Mouse (Mus musculus): ENCODE results near the gene Rab1a.

The Rab1a gene

DNA sequence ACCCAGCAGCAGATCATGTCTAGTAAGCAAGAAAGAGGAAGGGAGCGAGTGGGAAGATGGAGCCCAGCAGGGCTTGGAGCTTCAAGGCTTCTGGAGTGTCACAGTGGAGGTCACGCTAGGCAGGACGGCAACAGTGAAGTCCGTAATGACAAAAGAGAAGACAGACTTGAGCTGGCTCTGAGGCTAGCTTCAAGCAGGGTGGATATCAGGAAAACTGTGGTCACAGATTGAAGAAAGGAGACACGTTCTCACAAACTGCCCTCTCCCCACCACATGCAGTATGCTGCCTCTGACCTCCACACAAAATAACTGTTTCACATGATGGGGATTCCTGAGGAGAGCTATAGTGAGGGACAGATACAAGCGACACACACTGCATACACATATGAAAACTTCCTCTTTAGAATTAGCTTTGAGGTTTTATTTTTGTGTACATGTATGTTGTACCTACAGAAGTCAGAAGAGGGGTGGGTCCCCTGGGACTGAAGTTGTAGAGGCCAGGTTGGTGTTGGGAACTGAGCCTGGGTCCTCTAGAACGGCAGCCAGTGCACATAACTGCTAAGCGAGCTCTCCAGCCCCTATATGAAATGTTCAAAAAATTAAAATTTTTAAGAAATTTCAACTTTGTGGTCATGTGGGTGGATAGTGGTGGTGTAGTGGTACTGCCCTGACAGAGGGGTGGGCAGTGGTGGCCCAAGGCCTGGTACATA lies 46.1 kb downstream of the Rab1a start:
- DNase-seq (ENCODE audit: low spot score in 2 of 2), result peak; percentile 31 to 33

DNA sequence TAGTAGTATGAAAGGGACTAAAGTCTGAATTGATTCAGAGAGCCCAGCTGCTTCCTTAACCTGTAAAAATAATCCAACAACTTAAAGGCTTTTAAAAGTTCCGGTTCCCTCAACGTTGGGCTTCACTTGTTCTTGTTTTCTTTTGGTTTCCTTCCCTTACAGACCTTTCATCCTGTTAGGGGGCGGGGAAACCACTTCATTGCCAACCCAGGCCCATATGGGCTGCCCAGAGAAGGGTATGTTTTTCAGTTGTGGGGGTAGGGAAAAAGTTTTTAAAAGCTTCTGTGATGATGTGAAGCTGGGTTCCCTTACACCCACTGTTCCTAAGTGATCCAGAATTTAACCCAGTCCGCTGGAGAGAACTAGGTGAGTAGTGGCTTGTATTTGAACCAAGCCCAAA lies 47.0 kb downstream of the Rab1a start:
- peak; percentile 61 to 72 for DNase-seq (ENCODE audit: low spot score in 2 of 2)

DNA sequence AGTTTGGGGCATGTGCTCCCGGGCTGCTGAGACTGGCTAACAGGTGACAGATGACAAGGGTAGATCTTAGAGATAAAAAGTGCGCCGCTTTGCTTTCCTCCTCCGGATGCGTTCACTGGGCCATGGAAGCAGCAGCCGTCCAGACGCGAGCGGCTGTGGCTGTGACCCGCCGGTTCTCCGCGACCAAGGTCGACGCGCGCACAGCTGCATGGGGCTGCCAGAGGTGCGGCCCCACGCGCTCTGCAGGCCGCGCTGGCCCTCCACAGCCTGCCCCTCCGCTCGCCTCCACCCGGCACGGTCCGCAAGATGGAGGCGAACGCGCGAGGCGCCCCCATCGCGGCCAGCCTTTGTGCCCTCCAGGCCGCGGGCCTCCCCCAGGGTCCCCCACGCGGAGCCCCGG lies 47.6 kb downstream of the Rab1a start:
- peak; percentile 25 to 36 for DNase-seq (ENCODE audit: low spot score in 2 of 2)

DNA sequence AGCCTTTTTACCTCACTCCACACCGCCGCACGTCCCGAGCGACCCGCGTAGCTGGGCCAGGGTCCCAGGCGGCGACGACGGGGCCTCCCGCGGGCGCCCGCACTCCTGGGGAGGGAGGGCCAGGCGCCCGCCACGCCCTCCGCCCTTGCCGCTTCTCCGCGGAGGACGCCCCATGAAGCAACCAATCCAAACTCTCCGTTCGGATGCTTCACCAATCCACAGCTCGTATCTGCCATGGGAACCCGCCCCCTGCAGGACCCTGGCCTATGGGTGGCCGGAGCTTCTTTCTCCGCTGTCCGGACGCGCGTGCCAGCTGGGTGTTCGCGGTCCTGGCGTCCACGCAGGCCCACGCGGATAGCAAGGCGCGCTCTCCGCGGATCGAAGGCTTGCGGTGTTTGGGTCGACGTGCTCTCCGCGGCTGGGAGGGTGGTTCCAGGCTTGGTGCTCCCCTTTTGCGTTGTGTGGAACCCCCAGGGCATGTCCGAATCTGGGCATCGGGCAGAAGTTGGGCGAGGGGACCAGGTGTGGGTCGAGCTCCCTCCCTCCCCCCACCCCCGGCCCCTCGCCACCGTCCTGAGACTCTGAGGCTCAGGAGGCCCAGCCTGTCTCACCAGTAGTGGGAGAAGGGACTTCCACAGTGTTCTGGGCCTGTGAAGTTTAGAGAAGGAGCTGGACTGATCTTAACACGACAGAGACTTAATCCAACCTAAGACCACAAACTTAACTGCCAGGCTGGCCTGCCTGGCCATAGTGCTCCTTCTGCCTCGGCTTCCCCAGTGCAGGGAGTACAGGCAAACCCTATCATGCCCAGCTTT lies 48.3 kb downstream of the Rab1a start, which contains the start of gene Cep68:
TSS of gene Cep68 (minus strand) at position 134 of the 815 bp plus-strand sequence.
- peak; percentile 95 to 96 for DNase-seq (ENCODE audit: low spot score in 2 of 2)

DNA sequence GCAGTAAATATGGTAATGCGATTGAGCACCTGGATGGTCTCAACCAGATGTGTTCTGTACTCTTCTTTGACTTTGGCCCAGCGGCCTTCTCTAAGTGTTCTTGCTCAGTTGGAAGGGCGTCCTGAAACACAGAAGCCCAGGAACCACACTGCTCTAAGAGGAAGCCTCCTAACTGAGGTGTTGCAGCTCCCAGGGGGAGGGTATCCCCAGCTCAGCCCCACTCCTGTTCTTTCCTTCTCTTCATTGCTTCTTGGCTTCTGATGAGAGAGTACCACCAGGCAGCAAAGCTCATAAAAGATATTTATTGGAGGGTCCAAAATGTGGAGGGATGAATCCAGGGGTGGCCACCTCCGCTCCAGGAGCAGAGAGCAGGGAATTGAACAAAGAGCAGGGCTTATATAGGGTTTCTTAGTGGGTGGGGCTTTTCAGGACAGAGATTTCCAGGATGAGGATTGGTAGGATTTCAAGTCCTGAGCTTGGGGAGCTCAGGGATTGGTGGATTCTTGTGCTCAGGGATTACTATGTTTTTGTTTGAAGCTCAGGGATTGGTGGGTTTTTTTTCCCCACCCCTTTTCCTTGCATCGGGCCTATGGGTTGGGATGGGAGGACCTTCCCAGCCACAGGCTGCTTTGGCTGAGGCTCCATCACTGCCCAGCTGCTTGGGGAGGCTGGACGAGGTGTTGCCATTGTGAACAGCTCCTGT lies 49.4 kb downstream of the Rab1a start:
- DNase-seq (ENCODE audit: low spot score in 2 of 2), result no peak

DNA sequence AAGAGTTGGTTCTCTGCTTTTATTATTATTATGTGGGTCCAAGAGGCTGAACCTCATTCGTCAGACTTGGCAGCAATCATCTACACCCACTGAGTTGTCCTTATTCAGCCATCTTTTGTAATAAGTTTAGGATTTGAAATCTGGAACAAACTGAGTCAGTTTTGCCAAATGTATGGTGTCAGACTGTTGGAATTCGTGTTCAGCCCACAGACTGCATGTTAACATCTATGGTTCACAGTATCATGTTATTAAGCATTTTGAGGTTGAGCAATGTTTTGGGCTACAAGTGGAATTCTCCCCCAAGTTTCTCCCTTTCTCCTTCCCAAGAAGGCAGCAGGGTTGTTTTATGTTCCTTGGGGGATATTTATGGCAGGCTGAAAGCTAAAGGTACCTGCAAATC lies 51.9 kb downstream of the Rab1a start:
- DNase-seq (ENCODE audit: low spot score in 2 of 2), result no peak

DNA sequence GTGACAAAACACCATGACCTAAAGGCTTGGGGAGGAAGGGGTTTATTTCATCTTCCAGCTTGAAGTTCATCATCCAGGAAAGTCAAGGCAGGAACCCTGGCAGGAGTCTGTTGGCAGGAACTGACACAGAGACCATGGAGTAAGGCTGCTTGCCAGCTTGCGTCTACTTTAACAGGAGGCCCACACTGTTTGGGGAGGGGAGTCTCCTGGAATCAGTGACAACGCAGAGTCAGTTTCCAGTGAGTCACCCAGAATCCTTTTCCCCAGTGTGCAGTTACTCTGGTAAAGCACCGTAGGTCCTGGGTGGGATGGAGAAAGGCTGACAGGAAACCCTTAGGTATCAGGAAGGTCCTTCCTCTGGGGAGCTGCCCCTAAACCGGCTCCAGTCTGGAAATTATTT lies 53.6 kb downstream of the Rab1a start:
- no peak for DNase-seq (ENCODE audit: low spot score in 2 of 2)

DNA sequence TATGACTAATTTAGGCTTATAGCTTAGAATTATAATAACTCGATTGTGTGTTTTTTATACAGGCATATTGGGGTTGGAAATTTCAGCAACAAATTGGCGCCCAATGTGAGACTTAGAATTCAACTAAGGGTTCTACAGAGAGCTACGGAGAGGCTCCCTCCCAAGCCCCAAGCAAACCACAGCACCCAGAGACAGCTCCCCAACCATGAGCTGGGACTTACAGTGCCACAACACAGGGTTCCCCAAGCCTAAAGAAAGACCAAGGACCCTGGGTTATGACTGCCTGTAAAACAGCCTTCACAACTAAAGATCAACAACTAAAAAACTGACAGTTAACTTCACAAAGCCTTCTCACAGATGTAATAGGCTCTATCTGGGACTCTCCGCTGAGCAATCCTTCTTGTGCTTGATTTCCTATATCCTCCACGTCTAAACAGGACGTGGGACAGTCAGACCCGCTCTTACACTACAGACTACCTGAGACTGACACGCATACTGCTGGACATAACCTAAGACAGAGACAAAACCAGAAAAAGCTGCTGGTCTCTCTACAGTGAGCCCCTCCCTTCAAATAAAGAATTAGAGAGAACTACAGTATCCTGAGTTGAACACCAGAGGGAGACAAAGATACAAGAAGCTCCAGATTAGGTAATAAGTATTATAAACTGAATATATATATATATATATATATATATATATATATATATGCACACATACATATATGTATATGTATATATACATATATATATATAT lies 61.6 kb downstream of the Rab1a start:
- DNase-seq (ENCODE audit: low spot score in 2 of 2), result no peak

DNA sequence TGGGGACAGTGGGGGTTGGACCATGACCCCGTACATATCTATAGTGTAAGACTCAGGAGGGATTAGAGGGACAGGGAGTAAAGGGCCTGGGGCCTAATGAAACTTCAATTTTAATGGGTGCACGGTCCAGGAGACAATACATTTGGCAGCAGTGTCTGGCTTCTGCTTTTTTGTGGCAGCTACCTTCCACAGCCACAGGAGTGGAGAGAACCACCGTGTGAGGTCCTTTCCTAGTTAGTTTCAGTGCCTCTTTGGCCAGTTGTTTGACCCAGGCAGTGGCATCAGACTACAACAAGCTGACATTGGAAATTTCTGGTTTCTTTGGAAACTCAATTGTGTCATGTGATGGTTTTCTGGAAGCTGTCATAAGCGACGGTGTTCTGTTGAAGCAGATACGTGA lies 68.7 kb downstream of the Rab1a start:
- DNase-seq (ENCODE audit: low spot score in 2 of 2), result no peak

DNA sequence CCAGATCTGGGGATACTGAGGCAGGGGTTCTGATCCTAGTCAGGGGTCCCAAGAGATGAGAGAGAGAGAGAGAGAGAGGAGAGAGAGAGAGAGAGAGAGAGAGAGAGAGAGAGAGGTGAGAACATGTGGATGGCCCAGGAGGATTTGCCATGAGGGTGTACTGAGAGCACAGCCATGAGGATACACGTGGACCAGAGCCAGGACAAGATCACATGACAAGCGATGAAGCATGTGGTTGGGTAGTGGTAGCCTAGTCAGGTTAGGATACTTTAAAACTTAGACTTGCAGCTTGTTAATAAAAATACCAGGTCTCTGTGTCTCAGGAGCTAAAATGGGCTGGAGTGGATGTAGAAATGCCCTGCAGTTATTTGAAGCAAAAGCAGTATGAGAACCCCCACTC lies 74.7 kb downstream of the Rab1a start:
- DNase-seq (ENCODE audit: low spot score in 2 of 2), result no peak

All from spleen, postnatal 36 days (tissue).